Mouse (Mus musculus): Measurements from ENCODE around the gene Astn2.

GRCm38 (mm10) chr4:66222602-66223317, 181.7 kb downstream of the Astn2 start:
- TF ChIP-seq POLR2A (IDR thresholded peaks at IDR 0.05; ENCODE audit: control insufficient read depth, extremely low read depth, insufficient read depth, low read length, poor library complexity) = no peak
- TF ChIP-seq CTCF (IDR thresholded peaks at IDR 0.05; ENCODE audit: borderline replicate concordance, control insufficient read depth, extremely low read depth, insufficient read depth, low read length, poor library complexity) = no peak
